Mouse (Mus musculus): Measurements from ENCODE around the gene Fcrl5. TPM values are rescaled to one million over a fixed set of nuclear protein-coding genes. Genes with fewer than 3 reads are reported as not detected.

Fcrl5 gene
- total and polyA plus RNA-seq, 3 experiments, result 3.8 to 19.2 (median 16.9) TPM

DNA sequence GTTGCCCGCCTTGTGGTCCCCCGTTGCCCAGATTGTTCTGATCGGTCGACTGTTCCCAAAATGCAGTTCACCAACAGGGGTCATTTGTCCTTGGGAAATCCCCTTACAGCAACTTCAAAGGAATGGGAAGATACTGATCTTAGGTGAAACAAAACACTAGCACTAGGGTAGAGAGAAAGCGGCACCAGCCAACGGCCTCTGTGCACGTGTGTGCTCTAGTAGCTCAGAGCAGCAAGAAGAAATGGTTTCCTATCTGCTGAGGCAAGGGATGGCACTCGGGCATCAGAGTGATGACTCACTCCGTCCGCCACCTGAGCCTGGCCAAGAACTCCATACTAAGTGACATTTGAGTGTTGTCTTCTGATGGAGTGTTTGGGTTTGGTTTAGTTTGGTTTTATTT lies 102.5 kb downstream of the Fcrl5 start:
- peaks cover 28 to 59% of the 10 kb centered on the region in 2 experiments for H3K4me1 ChIP-seq (ENCODE audit: control insufficient read depth in 1 of 2, insufficient read depth in 2 of 2)
- H3K9ac ChIP-seq (ENCODE audit: insufficient read depth, low read depth), result no peak overlapping the region
- H3K27me3 ChIP-seq (replicated peaks), result no peaks in the 10 kb centered on the region
- DNase-seq (ENCODE audit: extremely low read depth), result no peak
- H3K36me3 ChIP-seq (replicated peaks in 1 of 2; ENCODE audit: control insufficient read depth in 1 of 2, insufficient read depth in 1 of 2, low read length in 1 of 2), result peaks cover 47 to 94% of the 10 kb centered on the region in 2 experiments
- H3K4me3 ChIP-seq (replicated peaks in 1 of 3; ENCODE audit: low read depth in 2 of 3, low read length in 2 of 3, poor library complexity in 1 of 3), result no peak overlapping the region
- no peak for TF ChIP-seq SMC3 (IDR thresholded peaks at IDR 0.05; ENCODE audit: low read depth, low read length)
- TF ChIP-seq ETS1 (conservative IDR thresholded peaks at IDR 0.05; ENCODE audit: low read depth, low read length), result peak; percentile 26; the same call in 1 of the 2 replicates
- TF ChIP-seq BHLHE40 (IDR thresholded peaks at IDR 0.05; ENCODE audit: low read depth, low read length), result peak; percentile 94
- dilution Hi-C loops (cut with MboI; ENCODE audit: extremely low pct_ligation_motif_present, extremely low pct_unique_long_range_greater_than_20kb, low sequenced_read_pairs) (no loop called here), in situ Hi-C loops (cut with MboI; ENCODE audit: low pct_ligation_motif_present, low pct_unique_long_range_greater_than_20kb, low sequenced_read_pairs) (no loop called here)
- peak overlapping the region; percentile 35 for H3K27ac ChIP-seq (ENCODE audit: insufficient read depth, low read depth)
- H3K9me3 ChIP-seq (replicated peaks; ENCODE audit: low read length), result no peaks in the 10 kb centered on the region
- H3K4me2 ChIP-seq (ENCODE audit: insufficient read depth, low read depth, poor library complexity, severe bottlenecking), result 0 out of 2 replicates have a peak overlapping the region, but pooled peaks have one; percentile 0
- peaks cover 2% of the 10 kb centered on the region for H3K79me2 ChIP-seq (replicated peaks; ENCODE audit: control insufficient read depth, extremely low read depth, insufficient read depth, poor library complexity, severe bottlenecking)

DNA sequence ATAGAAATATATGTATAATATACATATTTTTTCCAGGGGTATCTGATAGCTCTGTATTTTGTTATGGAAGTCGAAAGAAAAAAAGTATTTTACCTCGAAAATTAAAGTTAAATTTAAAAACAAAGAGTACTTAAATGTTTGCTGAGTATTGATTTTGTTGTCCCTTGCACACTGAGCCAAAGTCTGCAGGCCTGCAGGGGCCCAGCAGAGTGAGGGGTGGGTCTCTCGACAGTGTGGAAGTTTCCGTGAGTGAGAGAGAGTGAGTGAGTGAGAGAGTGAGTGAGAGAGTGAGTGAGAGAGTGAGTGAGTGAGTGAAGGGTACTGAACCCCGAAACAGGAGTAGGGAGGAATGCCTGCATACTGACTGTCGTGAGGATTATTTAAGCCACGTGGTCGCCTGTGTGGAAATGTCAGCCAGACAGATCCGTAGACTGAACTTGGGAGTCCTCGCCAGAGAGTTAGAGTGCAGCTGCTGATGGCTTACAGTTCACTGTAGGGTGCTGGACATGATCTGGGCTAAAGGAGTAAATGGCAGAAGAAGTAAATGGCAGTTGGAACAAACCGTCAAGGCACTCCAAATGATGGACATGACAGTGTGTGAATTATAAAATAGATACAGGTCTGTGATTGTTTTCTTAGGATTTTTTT lies 104.6 kb downstream of the Fcrl5 start:
- H3K27me3 ChIP-seq (replicated peaks), result no peaks in the 10 kb centered on the region
- H3K27ac ChIP-seq (ENCODE audit: insufficient read depth, low read depth), result no peak overlapping the region
- no peak for DNase-seq (ENCODE audit: extremely low read depth)
- H3K9ac ChIP-seq (ENCODE audit: insufficient read depth, low read depth), result no peak overlapping the region
- H3K36me3 ChIP-seq (replicated peaks in 1 of 2; ENCODE audit: control insufficient read depth in 1 of 2, insufficient read depth in 1 of 2, low read length in 1 of 2), result peaks cover 27 to 78% of the 10 kb centered on the region in 2 experiments
- dilution Hi-C loops (cut with MboI; ENCODE audit: extremely low pct_ligation_motif_present, extremely low pct_unique_long_range_greater_than_20kb, low sequenced_read_pairs) (no loop called here), in situ Hi-C loops (cut with MboI; ENCODE audit: low pct_ligation_motif_present, low pct_unique_long_range_greater_than_20kb, low sequenced_read_pairs) (no loop called here)
- H3K9me3 ChIP-seq (replicated peaks; ENCODE audit: low read length), result no peaks in the 10 kb centered on the region
- TF ChIP-seq CHD1 (IDR thresholded peaks at IDR 0.05; ENCODE audit: low read depth, low read length) (no peak), ETS1 (conservative IDR thresholded peaks at IDR 0.05; ENCODE audit: low read depth, low read length) (no peak), BHLHE40 (IDR thresholded peaks at IDR 0.05; ENCODE audit: low read depth, low read length) (no peak), POLR2A (IDR thresholded peaks at IDR 0.05; ENCODE audit: low read depth, low read length) (no peak), MAZ (IDR thresholded peaks at IDR 0.05; ENCODE audit: low read depth, low read length) (no peak), ELF1 (IDR thresholded peaks at IDR 0.05; ENCODE audit: low read depth, low read length) (no peak), HCFC1 (IDR thresholded peaks at IDR 0.05; ENCODE audit: low read depth, low read length) (no peak), ZNF384 (IDR thresholded peaks at IDR 0.05; ENCODE audit: low read depth, low read length) (no peak), IRF4 (IDR thresholded peaks at IDR 0.05; ENCODE audit: low read depth, low read length) (no peak), CTCF (conservative IDR thresholded peaks at IDR 0.05 in 1 of 2, IDR thresholded peaks at IDR 0.05 in 1 of 2; ENCODE audit: low read depth in 2 of 2, low read length in 2 of 2) (no peak), JUND (conservative IDR thresholded peaks at IDR 0.05; ENCODE audit: low read depth, low read length) (no peak), ZMIZ1 (IDR thresholded peaks at IDR 0.05; ENCODE audit: low read depth, low read length) (no peak), GABPA (IDR thresholded peaks at IDR 0.05; ENCODE audit: insufficient replicate concordance, low read depth, low read length) (no peak), ZC3H11A (IDR thresholded peaks at IDR 0.05; ENCODE audit: low read depth, low read length) (no peak), CHD2 (IDR thresholded peaks at IDR 0.05; ENCODE audit: low read length) (no peak), POLR2AphosphoS2 (IDR thresholded peaks at IDR 0.05; ENCODE audit: low read depth, low read length) (no peak), MYC (IDR thresholded peaks at IDR 0.05; ENCODE audit: low read depth, low read length) (no peak), NRF1 (IDR thresholded peaks at IDR 0.05; ENCODE audit: low read depth, low read length) (no peak), USF2 (conservative IDR thresholded peaks at IDR 0.05; ENCODE audit: low read depth, low read length) (no peak)
- no peaks in the 10 kb centered on the region; the same call in none of the 2 replicates for H3K79me2 ChIP-seq (replicated peaks; ENCODE audit: control insufficient read depth, extremely low read depth, insufficient read depth, poor library complexity, severe bottlenecking)
- no peak overlapping the region for H3K4me2 ChIP-seq (ENCODE audit: insufficient read depth, low read depth, poor library complexity, severe bottlenecking)
- no peak overlapping the region for H3K4me3 ChIP-seq (replicated peaks in 1 of 3; ENCODE audit: low read depth in 2 of 3, low read length in 2 of 3, poor library complexity in 1 of 3)
- peaks cover 28 to 59% of the 10 kb centered on the region in 2 experiments for H3K4me1 ChIP-seq (ENCODE audit: control insufficient read depth in 1 of 2, insufficient read depth in 2 of 2)

Measured in CH12.LX (cell line).